Mouse (Mus musculus): ENCODE results near the gene Syt2.
A peak's percentile ranks its signal among the peaks of the same experiment; 100 is the strongest.

The Syt2 gene

DNA sequence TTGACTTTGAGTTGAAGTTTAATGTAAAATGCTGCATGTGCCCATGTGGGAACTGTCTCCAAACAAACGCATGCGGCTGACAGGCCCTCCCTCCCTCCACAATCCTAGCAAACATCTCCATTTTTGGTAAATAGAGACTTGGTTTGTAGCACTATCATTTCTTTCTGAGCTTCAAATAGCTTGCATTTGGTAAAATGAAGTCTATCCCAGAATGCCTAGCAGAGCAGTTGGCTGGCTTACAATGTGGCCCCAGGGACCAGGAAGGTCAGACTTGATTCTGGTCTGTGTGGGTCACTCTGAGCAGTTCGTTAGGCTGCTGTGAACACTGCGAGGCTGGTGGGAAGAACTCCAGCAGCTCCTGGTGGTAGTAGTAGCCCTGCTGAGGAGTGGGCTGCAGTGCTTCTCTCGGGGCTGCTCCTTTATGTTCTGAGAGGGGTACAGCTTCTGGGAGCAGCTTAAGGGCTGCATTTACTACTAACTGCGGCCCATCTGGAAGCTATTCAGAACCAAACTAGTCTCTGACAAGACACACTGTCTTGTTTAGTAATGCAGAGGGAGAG, 128.3 kb downstream of the Syt2 start:
- DNase-seq: peak; percentile 38

DNA sequence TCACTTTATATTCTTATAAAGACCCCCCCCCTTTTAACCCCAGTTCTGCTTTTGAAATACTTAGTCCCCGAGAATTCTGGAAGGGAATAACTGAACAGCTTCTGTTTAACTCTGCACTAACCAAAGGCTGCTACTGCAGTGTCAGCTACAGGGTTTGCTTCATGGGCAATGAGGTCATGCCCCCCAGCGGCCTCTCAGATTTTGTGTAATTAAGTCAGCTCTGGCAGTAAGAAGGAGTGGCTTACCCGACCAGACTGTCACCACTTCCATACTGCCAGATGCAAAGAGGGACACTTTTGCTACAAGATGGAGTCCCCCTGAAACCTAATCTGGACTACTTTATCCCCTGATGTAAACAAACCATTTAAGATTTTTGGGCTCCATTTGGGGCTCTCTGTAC, 129.2 kb downstream of the Syt2 start:
- peak; percentile 45 for DNase-seq

DNA sequence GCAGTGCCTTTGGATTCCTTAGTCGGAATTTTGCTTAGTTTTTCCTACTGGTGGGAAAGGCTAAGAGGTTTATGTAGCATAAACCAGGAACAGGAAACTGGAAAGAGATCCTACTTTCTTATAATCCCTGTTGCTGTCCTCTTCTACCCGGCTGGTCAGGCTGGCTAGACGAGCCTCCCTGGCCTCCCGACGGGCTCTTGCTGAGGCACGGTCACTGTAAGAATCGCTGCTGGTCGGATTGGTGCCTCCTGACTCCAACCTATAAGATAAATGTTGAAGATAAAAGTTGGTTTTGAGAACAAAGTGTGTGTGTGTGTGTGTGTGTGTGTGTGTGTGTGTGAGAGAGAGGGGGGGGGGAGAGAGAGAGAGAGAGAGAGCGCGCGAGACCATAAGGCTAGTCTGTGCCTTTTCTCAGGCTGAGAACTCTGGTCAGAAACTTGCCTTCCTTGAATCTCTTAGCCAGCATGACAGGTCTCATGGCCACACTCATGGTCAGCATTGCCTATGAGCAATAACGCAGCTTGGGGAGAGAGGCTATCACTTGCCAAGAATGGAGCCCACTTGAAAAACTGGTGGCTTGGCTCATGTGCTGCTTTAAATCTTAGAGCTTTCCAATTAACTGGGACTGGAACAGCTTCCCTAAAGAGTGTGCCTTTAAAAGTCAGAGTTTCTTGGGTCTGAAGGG, 130.9 kb downstream of the Syt2 start:
- no peak for DNase-seq

DNA sequence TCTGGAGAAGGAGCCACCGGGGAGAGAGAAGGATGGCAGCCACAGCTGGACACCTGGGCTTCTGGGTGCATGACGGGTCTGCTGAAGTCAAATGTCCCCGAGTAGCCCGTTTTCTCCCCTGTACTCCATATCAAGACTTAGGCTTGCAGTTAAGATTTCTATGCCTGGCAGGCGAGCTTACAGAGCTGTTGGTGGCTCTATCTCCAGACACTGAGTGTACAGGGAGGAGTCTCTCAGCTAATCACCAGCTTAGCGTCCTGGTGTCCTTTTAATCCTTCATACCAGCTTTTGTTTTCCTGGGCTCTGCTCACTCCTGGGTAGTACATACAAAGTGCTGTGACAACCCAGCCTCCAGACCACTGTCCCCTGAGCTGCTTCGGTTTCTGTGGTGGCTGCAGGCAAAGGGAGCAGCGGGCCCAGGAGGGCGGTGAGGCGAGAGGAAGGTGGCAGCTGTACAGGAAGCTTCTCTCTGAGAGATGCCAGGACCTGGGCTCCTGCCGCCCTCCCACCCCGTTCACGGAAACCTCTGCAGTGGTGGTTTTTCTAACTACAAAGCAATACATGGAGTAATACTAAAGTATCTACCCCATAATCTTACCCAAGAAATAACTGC, 131.6 kb downstream of the Syt2 start:
- no peak for DNase-seq

DNA sequence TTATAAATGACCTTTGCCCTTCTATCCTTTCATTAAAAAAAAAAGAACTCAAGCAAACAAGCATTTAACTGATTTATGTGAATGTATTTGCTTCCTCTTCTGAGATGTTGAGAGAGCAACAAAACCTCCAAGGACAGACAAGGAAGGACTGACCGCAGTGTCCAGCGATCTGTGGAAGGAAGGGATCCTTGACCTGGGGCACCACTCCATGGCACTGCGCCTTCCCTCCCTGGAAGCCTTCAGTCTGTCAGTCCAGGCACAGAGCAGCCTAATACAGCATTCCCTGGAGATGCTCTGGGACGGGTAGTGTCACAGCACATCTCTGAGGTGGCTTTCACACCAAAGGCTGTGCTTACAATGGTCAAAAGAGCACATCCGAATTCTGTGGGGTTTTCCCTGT, 136.3 kb downstream of the Syt2 start:
- DNase-seq: no peak

DNA sequence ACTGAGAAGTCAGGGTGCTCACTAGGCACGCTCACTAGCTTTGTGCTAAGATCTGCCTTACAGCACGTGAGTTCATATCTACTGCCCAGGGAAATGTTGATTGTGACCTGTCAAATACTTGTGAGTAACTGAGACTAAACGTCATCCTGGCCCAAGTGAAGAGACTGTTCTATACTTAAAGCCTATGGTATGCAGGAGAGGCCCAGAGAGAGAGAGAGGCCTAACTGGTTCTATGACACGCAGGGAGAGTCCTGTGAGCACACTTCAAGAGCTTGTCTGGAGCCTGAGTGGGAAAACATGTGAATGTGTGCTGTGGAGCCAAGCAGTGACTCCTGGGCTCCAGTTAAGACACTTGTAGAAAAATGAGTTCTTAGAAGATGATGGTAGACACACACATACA, 137.5 kb downstream of the Syt2 start:
- DNase-seq: no peak

DNA sequence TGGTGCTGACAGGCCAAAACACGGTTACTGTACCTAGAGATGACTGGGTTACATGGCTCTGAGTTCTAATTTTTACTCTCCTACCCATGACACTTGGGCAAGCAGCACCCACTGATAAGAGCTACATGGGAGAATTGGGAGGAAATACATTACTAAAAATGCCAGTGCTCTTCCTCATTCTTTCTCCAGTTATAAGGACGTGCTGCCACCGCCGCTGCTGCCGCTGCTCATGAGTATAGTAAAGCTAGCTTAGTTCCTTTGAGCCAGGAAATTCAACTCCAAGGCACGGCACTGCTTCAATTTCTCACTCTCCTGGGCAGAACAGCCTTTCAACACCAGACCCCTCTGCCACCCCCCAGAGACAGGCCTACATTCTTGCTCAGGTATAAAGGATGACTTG, 138.0 kb downstream of the Syt2 start:
- DNase-seq: no peak

DNA sequence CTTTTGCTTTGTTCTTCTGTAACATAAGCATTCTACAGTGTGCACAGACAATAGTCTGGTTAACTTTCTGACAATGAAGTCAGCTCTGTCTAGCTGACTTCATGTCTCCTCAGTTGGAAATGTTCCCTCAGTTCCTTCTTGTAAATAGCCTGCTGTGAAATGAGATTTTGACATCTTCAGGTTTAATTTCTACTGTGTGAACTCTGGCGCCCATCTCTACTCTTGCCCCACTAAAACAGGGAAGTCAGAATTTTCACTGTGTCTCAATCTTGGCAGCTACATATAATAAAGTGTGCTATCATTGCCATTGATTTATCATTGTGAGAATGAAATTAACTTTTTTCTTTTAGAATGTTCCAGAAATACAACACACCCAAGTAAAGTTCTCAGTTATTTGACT, 138.4 kb downstream of the Syt2 start:
- DNase-seq: no peak

DNA sequence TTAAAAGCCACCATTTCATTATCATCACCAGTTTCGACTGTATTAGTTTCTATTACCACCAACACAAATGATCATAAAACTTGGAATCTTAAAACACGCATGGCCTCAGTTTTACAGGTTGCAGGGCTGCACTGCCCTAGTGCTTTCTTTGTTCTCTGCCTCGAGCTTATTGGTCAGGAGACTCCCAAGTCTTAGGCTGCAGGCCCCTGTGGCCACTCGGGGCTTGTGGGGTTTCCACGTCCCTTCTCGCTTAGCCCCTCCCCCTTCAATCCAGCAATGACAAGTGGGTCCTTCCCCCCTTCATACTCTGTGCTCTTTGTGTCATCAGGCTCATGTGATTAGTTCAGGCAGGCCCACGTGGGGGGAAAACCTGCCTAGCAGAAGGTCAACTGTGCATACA, 141.6 kb downstream of the Syt2 start:
- DNase-seq: no peak

DNA sequence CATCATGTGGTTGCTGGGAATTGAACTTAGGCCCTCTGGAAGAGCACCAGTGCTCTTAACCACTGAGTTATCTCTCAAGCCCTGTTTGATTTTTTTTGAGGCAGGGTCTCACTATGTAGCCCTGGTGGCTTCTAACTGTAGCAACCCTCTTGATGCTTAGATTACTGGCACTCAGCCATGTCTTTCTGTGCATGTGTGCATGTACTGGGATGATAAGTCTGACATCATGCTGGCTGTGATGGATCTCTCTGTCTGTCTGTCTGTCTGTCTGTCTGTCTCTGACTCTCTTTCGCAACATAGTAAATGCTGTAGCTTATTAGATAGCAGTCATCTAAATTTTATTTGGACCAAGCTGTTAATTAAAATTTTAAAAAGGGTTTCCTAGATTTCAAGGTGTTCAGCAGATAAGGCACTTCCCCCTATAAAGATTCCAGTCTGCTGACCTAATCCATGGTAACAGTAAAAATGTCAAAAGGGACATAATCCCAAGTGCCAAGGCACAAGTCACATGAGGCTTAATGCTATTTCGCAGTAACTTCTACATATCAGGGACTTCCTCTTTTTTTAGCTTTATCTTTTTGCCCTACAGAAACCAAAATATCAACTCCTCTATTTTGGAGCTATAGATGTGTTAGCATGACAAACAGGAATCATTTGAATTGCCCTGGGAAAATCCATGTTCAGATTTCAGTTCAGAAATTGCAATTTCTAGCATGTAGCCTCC, 144.4 kb downstream of the Syt2 start:
- no peak for DNase-seq

DNA sequence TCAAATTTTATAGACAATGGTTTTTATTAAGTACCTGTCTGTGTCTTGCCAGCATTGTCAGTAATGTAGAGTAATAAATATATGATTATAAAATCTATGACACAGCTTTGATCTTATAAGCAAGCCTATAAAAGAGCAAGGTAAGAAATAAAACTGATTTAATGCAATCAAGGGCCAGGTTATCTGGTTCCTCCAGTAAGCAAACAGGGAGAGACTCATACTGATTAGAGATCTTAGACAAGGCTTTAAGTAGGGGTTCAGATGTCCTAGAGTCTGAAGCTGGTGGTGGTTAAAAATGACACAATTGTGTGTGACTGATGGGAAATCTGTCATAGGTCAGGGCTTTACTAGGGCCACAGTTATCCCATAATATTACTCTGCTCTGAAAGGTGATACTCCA, 145.0 kb downstream of the Syt2 start:
- DNase-seq: no peak

DNA sequence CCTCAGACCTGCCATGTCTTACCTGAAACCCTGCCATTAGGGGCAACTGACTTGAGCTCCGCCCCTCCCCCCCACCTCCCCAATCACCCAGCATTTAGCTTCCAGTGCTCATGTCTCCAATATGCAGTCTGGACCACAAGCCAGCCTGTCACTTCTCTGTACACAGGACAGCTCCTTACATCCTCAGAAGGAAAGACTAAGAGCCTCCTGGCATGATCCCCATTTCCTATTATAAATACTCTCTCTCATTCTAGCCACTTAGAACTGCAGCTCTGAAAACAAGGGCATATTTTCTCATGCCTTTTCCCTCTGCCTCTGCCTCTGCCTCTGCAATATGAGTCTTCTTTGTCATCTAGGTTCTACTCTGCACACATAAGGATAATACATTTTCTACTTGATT, 149.6 kb downstream of the Syt2 start:
- no peak for DNase-seq

DNA sequence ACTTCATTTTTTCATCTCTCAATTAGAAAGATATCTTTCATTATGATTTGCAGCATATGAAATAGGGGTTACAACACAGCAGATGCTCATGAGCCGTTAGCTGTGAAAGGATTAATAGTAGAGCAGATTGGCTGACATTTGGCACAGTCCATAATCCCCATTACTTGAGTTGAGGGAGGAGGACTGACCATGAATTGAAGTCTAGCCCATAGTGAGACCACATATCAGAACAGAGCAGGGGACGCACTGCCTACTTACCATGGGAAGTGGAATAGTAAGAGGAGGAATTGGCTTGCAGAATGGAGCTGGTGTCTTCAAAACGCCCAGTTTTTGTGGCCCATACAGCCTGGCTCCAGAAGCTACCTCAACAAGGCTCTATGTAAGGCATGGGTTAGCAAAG, 150.1 kb downstream of the Syt2 start:
- no peak for DNase-seq

DNA sequence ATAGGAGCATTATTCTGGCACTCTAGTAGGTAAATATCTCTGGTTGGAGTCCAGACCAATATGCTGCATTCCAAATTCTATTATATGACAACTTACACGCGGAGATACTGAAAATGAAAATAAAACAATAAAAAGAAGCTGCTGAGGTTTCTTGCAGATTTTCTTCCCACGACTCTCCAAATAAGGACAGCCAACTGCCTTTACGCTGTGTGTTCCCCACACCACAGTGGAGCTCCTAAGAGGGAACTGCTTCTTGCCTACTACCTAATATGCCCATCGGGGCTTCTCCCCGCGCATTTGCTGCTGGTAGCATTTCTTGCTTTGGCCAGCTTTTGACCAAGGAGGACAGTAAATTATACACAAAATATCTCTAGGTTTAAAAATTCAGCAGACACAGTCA, 155.3 kb downstream of the Syt2 start:
- DNase-seq: no peak

DNA sequence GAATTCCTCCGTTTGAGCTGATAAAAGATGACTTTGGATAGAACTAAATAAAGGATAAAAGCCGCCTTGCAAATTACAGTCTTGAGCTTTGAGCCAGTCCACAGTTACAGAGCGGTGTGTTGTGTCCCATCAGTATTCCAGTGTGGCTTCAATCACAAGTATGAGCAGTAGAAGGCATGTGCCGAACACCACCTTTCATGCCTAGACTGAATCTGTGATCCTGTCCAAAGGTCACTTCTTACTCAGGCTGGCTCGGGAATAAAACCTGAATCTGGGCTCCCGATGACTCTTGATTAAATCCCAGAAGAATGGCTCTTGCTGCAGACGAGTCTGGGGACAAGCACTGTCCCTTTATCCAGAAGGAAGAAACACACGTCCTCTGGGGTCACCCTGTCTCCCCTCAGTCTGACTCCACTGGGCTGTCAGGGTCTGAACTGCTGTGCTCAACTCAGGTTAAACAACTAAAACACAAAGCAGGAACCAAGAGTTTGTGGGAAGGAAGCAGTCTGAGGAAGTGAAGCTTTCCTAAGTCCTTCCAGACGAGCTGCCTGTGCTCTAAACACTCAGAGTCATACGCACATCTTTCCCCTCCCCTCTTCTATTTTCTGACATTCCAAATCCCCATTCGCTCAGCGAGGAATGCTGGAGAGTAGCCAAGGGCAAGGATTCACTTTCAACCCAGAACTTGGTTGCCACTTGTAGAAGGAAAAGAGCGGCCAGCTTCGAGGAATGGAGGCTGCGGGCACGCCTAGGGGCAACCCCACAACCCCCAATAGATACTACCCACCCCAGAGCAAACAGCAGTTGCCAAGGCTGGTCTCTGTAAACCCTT, 157.0 kb downstream of the Syt2 start:
- peak; percentile 21 for DNase-seq

DNA sequence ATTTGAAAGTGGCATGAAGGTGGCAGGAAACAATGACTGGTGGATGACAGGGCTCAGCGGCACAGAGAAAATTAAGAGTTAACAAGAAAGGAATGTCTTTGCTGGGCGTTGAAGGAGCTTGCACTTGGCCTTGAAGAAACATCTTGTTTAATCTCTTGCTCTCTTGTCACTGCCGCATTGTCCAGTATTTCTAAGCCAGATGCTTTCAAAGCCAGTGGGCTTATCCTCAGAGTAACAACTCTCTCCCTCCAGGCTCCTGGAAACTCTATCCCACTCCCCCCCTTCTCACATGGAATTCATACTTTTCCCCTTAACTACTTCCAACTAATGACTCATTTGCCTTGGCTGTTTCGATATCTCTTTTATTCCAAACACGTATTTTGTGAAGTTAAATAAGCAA, 157.9 kb downstream of the Syt2 start:
- no peak for DNase-seq

DNA sequence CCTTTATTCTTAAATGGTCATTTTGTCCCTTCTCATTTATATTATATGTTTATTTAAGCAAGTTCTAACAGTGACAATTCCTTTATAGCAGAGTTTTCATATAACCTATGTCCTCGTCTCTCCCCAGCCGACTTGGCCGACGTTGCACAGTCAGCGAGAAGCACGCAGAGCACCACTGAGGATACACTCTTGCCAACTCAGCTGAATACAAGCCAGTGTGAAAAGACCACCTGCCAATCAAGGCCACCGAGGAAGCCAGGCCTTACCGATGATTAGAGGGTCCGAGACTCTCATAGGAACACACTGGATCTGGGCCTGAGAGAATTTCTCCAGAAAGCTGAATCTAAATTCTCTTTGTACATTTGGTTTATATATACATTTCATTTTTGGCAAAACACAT, 159.0 kb downstream of the Syt2 start:
- DNase-seq: no peak
